Mouse (Mus musculus) hindbrain, embryonic 12.5 days (tissue): ENCODE data around the gene E130308A19Rik. TPM values are rescaled to one million over a fixed set of nuclear protein-coding genes. Genes with fewer than 3 reads are reported as not detected.

ENCODE experiments used
- ATAC-seq: fragments of 200-750 bp; cut with Nextera tagmentation; 2 replicates; pipeline ENCODE4 v1.8.0; 2017; ENCODE audit warnings: moderate TSS enrichment; ENCODE audit not compliant: low FRiP score
- H3K27ac ChIP-seq: fragments of 300-500 bp; sonication (generic); 2 replicates; pipeline ENCODE4 v1.5.1; 2016; ENCODE audit warnings: mild to moderate bottlenecking
- H3K27me3 ChIP-seq: fragments of 300-500 bp; sonication (generic); 2 replicates; pipeline ENCODE4 v1.6.1; 2016; ENCODE audit warnings: mild to moderate bottlenecking
- H3K36me3 ChIP-seq: fragments of 300-500 bp; sonication (generic); 2 replicates; pipeline ENCODE4 v1.6.1; 2016; ENCODE audit warnings: mild to moderate bottlenecking
- H3K4me1 ChIP-seq: fragments of 300-500 bp; sonication (generic); 2 replicates; pipeline ENCODE4 v1.6.1; 2016
- H3K4me2 ChIP-seq: fragments of 300-500 bp; sonication (generic); replicated peaks from 2 replicates; pipeline ENCODE4 v1.6.1; 2016; ENCODE audit warnings: mild to moderate bottlenecking
- H3K4me3 ChIP-seq: fragments of 300-500 bp; sonication (generic); 2 replicates; pipeline ENCODE4 v1.5.1; 2016; ENCODE audit warnings: mild to moderate bottlenecking
- H3K9ac ChIP-seq: fragments of 300-500 bp; sonication (generic); 2 replicates; pipeline ENCODE4 v1.6.1; 2016; ENCODE audit warnings: mild to moderate bottlenecking, moderate library complexity
- H3K9me3 ChIP-seq: fragments of 300-500 bp; sonication (generic); replicated peaks from 2 replicates; pipeline ENCODE4 v1.6.1; 2016; ENCODE audit warnings: mild to moderate bottlenecking
- WGBS: fragments of 180-500 bp; shearing (Covaris S2); methylation state at CpG from one replicate; pipeline ENCODE4 v1.1.7; 2016; 5-methylcytosine and 5-hydroxymethylcytosine counted together
- polyA plus RNA-seq: library from polyadenylated mRNA; unstranded; fragments of >200 nt; fragmentation: Nextera tagmentation; extraction: Ambion mirVana; gene quantifications from 2 replicates; pipeline ENCODE4 v1.2.1, GENCODE M21; 2016

E130308A19Rik gene
- polyA plus RNA-seq, 1 experiment from 2014 or later = 73.1 TPM

- Histone ChIP-seq H3K27me3 (no peaks in the 10 kb centered on the region), H3K4me1 (no peaks in the 10 kb centered on the region), H3K9me3 (no peaks in the 10 kb centered on the region), H3K36me3 (0 out of 2 replicates have a peak, but pooled peaks cover under 1% of the 10 kb centered on the region), H3K27ac (no peak overlapping the region), H3K9ac (no peak overlapping the region), H3K4me2 (no peak overlapping the region), H3K4me3 (no peak overlapping the region)
- WGBS = 99% methylated on average over 3 of the region's 3 CpGs
- ATAC-seq = no peak
Observed at GRCm38 (mm10) chr4:59605501-59605900, 20.5 kb upstream of the E130308A19Rik start.

DNA sequence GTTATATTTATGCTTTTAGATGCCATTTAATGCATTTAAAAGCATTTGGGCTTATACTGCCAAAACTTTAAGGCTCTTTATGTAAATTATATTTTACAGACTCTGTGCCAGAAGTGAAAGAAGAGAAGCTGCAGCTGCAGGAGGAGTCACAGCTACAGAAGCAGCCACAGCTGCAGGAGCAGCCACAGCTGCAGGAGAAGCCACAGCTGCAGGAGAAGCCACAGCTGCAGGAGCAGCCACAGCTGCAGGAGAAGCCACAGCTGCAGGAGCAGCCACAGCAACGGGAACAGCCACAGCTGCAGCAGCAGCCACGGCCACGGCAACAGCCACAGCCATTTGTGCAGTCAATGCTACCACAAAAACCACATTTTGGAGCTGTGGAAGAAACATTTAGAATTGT is 15.6 kb upstream of the E130308A19Rik start:
- Histone ChIP-seq H3K27me3 (no peaks in the 10 kb centered on the region), H3K4me2 (no peak overlapping the region), H3K36me3 (0 out of 2 replicates have a peak, but pooled peaks cover 7% of the 10 kb centered on the region), H3K4me3 (no peak overlapping the region), H3K4me1 (no peaks in the 10 kb centered on the region), H3K27ac (no peak overlapping the region), H3K9ac (no peak overlapping the region), H3K9me3 (no peaks in the 10 kb centered on the region)
- WGBS = 78% methylated on average over 3 of the region's 3 CpGs
- ATAC-seq = no peak

GRCm38 (mm10) chr4:59614986-59615385 is 11.0 kb upstream of the E130308A19Rik start:
- Histone ChIP-seq H3K4me2 (no peak overlapping the region), H3K27me3 (no peaks in the 10 kb centered on the region), H3K4me3 (no peak overlapping the region), H3K36me3 (0 out of 2 replicates have a peak, but pooled peaks cover 7% of the 10 kb centered on the region), H3K9ac (no peak overlapping the region), H3K9me3 (no peaks in the 10 kb centered on the region), H3K4me1 (no peaks in the 10 kb centered on the region), H3K27ac (no peak overlapping the region)
- ATAC-seq = no peak
- WGBS = 47% methylated on average over 1 of the region's 1 CpGs

DNA sequence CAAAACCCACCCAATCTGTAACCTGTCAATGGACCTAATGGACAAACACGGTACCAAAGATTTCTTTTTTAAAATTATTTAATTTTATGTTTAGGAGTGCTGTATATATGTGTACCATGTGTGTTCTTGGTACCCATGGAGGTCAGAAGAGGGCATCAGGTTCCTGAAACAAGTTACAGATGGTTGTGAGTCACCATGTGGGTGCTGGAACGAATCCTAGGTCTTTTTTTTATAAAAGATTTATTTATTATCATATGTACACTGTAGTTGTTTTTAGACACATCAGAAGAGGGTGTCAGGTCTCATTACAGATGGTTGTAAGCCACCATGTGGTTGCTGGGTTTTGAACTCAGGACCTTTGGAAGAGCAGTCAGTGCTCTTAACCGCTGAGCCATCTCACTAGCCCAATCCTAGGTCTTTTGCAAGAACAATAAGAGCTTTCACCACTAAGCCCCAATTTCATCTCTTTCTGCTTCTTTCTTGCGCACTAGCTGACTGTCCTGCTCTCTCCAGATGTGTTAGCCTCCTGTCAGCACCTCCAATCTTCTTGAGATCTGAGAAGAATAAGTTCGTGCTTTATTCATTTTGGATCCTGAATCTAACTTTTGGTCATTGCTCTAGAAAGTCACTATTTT is 6.3 kb upstream of the E130308A19Rik start:
- 88% methylated on average over 5 of the region's 5 CpGs for WGBS
- no peak overlapping the region for H3K27ac ChIP-seq
- H3K27me3 ChIP-seq = no peaks in the 10 kb centered on the region
- H3K9me3 ChIP-seq = no peaks in the 10 kb centered on the region
- no peak for ATAC-seq
- H3K4me1 ChIP-seq = no peaks in the 10 kb centered on the region
- H3K36me3 ChIP-seq = no peaks in the 10 kb centered on the region
- H3K4me3 ChIP-seq = no peak overlapping the region
- no peak overlapping the region for H3K4me2 ChIP-seq
- no peak overlapping the region for H3K9ac ChIP-seq

GRCm38 (mm10) chr4:59625676-59625997 is 374 bp upstream of the E130308A19Rik start:
- Histone ChIP-seq H3K36me3 (no peaks in the 10 kb centered on the region), H3K27ac (peak overlapping the region; percentile 77), H3K9me3 (no peaks in the 10 kb centered on the region), H3K4me3 (peak overlapping the region; percentile 97), H3K4me2 (peak overlapping the region; percentile 58), H3K9ac (peak overlapping the region; percentile 93), H3K4me1 (peaks cover 22% of the 10 kb centered on the region), H3K27me3 (no peaks in the 10 kb centered on the region)
- ATAC-seq = peak; percentile 78
- under 1% methylated on average over 18 of the region's 18 CpGs for WGBS

DNA sequence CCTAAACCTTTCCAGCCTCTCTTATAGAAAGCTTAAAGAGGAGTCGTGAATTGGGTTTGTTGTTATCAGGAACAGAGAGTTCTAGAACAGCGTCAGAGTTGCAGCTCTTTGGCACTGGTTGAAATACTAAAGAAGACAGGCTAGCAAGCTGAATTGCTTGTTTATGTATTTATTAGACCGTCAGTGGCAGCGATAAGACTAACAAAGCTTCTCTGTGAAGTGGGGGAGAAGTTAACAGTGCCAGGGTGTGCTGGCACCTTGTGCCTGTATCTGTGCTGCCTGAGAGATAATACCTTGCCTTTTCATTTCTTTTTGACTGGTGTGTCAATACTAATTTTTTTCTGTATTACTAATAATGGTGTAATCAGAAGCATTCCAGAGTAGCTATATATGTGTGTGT is 2.2 kb downstream of the E130308A19Rik start:
- 0 out of 2 replicates have a peak overlapping the region, but pooled peaks have one; percentile 0 for H3K4me3 ChIP-seq
- no peaks in the 10 kb centered on the region for H3K9me3 ChIP-seq
- 47% methylated on average over 4 of the region's 4 CpGs for WGBS
- no peaks in the 10 kb centered on the region for H3K36me3 ChIP-seq
- peaks cover 31% of the 10 kb centered on the region for H3K4me1 ChIP-seq
- H3K27ac ChIP-seq = 0 out of 2 replicates have a peak overlapping the region, but pooled peaks have one; percentile 8
- H3K27me3 ChIP-seq = no peaks in the 10 kb centered on the region
- no peak overlapping the region; the same call in 1 of the 2 replicates for H3K9ac ChIP-seq
- ATAC-seq = no peak
- H3K4me2 ChIP-seq = peak overlapping the region; percentile 38

GRCm38 (mm10) chr4:59629076-59629874 is 3.3 kb downstream of the E130308A19Rik start:
- no peaks in the 10 kb centered on the region for H3K27me3 ChIP-seq
- no peaks in the 10 kb centered on the region for H3K9me3 ChIP-seq
- no peak overlapping the region for H3K4me3 ChIP-seq
- H3K4me1 ChIP-seq = peaks cover 34% of the 10 kb centered on the region
- peak overlapping the region; percentile 35 for H3K4me2 ChIP-seq
- 14% methylated on average over 7 of the region's 7 CpGs for WGBS
- H3K9ac ChIP-seq = peak overlapping the region; percentile 43
- no peaks in the 10 kb centered on the region for H3K36me3 ChIP-seq
- 0 out of 2 replicates have a peak, but pooled peaks have one; percentile 32 for ATAC-seq
- peak overlapping the region; percentile 35 for H3K27ac ChIP-seq

- Histone ChIP-seq H3K36me3 (no peaks in the 10 kb centered on the region), H3K9ac (no peak overlapping the region), H3K4me1 (peaks cover 36% of the 10 kb centered on the region), H3K4me2 (peak overlapping the region; percentile 0; the same call in 1 of the 2 replicates), H3K4me3 (no peak overlapping the region), H3K27me3 (no peaks in the 10 kb centered on the region), H3K27ac (no peak overlapping the region), H3K9me3 (no peaks in the 10 kb centered on the region)
- no peak for ATAC-seq
- WGBS = 60% methylated on average over 9 of the region's 9 CpGs
Observed at GRCm38 (mm10) chr4:59630122-59630521, 4.1 kb downstream of the E130308A19Rik start.

GRCm38 (mm10) chr4:59634532-59634931 is 8.5 kb downstream of the E130308A19Rik start:
- no peak for ATAC-seq
- peaks cover 32% of the 10 kb centered on the region for H3K4me1 ChIP-seq
- 74% methylated on average over 1 of the region's 1 CpGs for WGBS

DNA sequence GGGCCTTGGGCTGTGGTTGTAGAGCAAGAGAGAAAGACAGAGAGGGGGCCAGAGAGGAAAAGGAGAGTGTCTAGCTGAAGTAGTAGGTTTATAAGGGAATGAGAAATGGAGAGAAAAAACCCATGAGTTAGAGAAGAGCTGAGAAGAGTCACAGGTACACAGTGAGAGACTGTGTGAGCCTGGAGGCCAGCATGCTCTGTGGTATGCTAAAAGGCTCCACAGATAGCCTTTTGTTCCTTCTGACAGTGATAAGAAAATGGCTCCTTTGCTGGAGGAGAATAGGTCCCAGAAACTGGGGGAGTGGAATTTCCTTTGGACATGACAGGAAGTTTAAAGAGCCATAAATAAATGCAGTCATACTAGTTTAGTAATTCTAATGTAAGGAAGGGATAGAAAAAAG is 13.2 kb downstream of the E130308A19Rik start:
- H3K27me3 ChIP-seq = no peaks in the 10 kb centered on the region
- peaks cover 23% of the 10 kb centered on the region for H3K4me1 ChIP-seq
- H3K4me2 ChIP-seq = no peak overlapping the region
- H3K36me3 ChIP-seq = no peaks in the 10 kb centered on the region
- no peaks in the 10 kb centered on the region for H3K9me3 ChIP-seq
- H3K27ac ChIP-seq = no peak overlapping the region
- H3K9ac ChIP-seq = no peak overlapping the region
- no peak overlapping the region for H3K4me3 ChIP-seq
- ATAC-seq = no peak

More at GRCm38 (mm10) chr4:59634532-59634931, 8.5 kb downstream of the E130308A19Rik start:
- Histone ChIP-seq H3K4me3 (no peak overlapping the region), H3K9ac (no peak overlapping the region), H3K4me2 (no peak overlapping the region), H3K27ac (no peak overlapping the region), H3K9me3 (no peaks in the 10 kb centered on the region), H3K36me3 (no peaks in the 10 kb centered on the region), H3K27me3 (no peaks in the 10 kb centered on the region)

DNA sequence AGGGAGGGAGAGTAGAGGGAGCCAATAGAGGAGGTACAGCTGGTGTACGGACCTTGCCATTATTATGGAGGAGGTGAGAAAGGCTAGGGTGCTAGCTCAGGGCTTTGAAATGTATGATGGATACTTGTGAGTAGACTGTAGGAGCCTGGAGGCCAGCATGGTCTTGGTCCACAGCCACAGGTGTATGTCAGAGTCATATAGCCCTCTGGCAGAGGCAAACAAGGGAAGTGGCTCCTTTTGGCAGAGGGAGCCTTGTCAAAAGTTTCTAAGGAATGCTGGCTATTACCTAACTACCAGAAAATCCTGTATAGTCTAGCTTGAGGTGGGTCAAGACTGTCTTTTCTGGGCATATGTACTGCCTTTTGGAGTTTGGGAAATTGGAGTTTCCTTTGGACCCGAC is 14.7 kb downstream of the E130308A19Rik start:
- Histone ChIP-seq H3K4me1 (peaks cover 17% of the 10 kb centered on the region), H3K27me3 (no peaks in the 10 kb centered on the region), H3K9me3 (no peaks in the 10 kb centered on the region), H3K9ac (no peak overlapping the region), H3K27ac (no peak overlapping the region), H3K4me2 (no peak overlapping the region), H3K36me3 (no peaks in the 10 kb centered on the region), H3K4me3 (no peak overlapping the region)
- ATAC-seq = no peak
- 89% methylated on average over 2 of the region's 2 CpGs for WGBS

DNA sequence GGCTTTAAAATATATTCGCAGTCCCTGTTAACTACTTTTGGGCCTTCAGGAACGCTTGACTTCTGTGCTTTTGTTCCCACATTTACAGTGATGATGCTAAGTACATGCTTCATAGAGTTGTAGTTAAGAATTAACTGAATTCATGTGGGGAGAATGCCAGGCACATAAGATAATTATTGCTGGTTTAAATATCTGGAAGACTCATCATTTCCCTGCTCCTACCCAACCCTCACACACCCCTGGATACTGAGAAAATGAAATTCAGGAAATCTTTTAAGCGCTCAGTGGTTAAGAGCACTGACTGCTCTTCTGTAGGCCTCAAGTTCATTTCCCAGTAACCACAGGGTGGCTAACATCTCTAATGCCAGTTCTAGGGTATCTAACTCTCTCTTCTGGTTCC is 16.0 kb downstream of the E130308A19Rik start:
- Histone ChIP-seq H3K27me3 (no peaks in the 10 kb centered on the region), H3K36me3 (no peaks in the 10 kb centered on the region), H3K4me1 (peaks cover 15% of the 10 kb centered on the region), H3K9ac (no peak overlapping the region), H3K9me3 (no peaks in the 10 kb centered on the region), H3K27ac (no peak overlapping the region), H3K4me3 (no peak overlapping the region), H3K4me2 (no peak overlapping the region)
- 90% methylated on average over 3 of the region's 3 CpGs for WGBS
- ATAC-seq = no peak
